Mouse (Mus musculus): ENCODE results near the gene Pts. TPM values are rescaled to one million over a fixed set of nuclear protein-coding genes. Genes with fewer than 3 reads are reported as not detected.

Pts gene
- polyA plus RNA-seq, 1 experiment from 2014 or later, result 70.1 TPM

- peaks cover 23% of the 10 kb centered on the region for H3K4me1 ChIP-seq (replicated peaks; ENCODE audit: control insufficient read depth, insufficient read depth, low read length)
Observed at GRCm38 (mm10) chr9:50491531-50492045, 36.9 kb downstream of the Pts start.

GRCm38 (mm10) chr9:50490836-50491235 lies 37.7 kb downstream of the Pts start:
- Histone ChIP-seq H3K9ac (ENCODE audit: low read depth, low read length) (no peak overlapping the region), H3K27me3 (replicated peaks; ENCODE audit: control insufficient read depth, insufficient read depth, low read length) (no peaks in the 10 kb centered on the region), H3K4me1 (replicated peaks; ENCODE audit: control insufficient read depth, insufficient read depth, low read length) (peaks cover 16% of the 10 kb centered on the region), H3K27ac (ENCODE audit: low read depth, low read length) (no peak overlapping the region), H3K36me3 (ENCODE audit: control insufficient read depth, insufficient read depth, low read length) (no peaks in the 10 kb centered on the region), H3K9me3 (ENCODE audit: control insufficient read depth, low read length) (no peaks in the 10 kb centered on the region), H3K4me3 (ENCODE audit: low read depth, low read length) (no peak overlapping the region), H3K4me2 (no peak overlapping the region)
- DNase-seq (ENCODE audit: low spot score), result no peak
- 0 out of 2 replicates have a peak, but pooled peaks have one; percentile 54 for ATAC-seq (replicated peaks; ENCODE audit: low FRiP score)

More at GRCm38 (mm10) chr9:50491531-50492045, 36.9 kb downstream of the Pts start:
- WGBS, result 67% methylated on average over 2 of the region's 2 CpGs
- Histone ChIP-seq H3K4me2 (no peak overlapping the region), H3K9me3 (ENCODE audit: control insufficient read depth, low read length) (no peaks in the 10 kb centered on the region), H3K27ac (ENCODE audit: low read depth, low read length) (no peak overlapping the region), H3K27me3 (replicated peaks; ENCODE audit: control insufficient read depth, insufficient read depth, low read length) (no peaks in the 10 kb centered on the region), H3K4me3 (ENCODE audit: low read depth, low read length) (no peak overlapping the region), H3K9ac (ENCODE audit: low read depth, low read length) (no peak overlapping the region), H3K36me3 (ENCODE audit: control insufficient read depth, insufficient read depth, low read length) (no peaks in the 10 kb centered on the region)
- ATAC-seq (replicated peaks; ENCODE audit: low FRiP score), result no peak
- DNase-seq (ENCODE audit: low spot score), result no peak

- no peak overlapping the region for H3K27ac ChIP-seq (ENCODE audit: low read depth, low read length)
- H3K36me3 ChIP-seq (ENCODE audit: control insufficient read depth, insufficient read depth, low read length), result no peaks in the 10 kb centered on the region
- no peak for ATAC-seq (replicated peaks; ENCODE audit: low FRiP score)
- H3K4me1 ChIP-seq (replicated peaks; ENCODE audit: control insufficient read depth, insufficient read depth, low read length), result peaks cover 6% of the 10 kb centered on the region; the same call in 1 of the 2 replicates
- peak overlapping the region; percentile 48 for H3K4me2 ChIP-seq
- no peak overlapping the region for H3K9ac ChIP-seq (ENCODE audit: low read depth, low read length)
- no peaks in the 10 kb centered on the region for H3K27me3 ChIP-seq (replicated peaks; ENCODE audit: control insufficient read depth, insufficient read depth, low read length)
- 18% methylated on average over 10 of the region's 10 CpGs for WGBS
- H3K9me3 ChIP-seq (ENCODE audit: control insufficient read depth, low read length), result no peaks in the 10 kb centered on the region
- no peak overlapping the region for H3K4me3 ChIP-seq (ENCODE audit: low read depth, low read length)
- DNase-seq (ENCODE audit: low spot score), result no peak
Observed at GRCm38 (mm10) chr9:50485521-50485920, 43.0 kb downstream of the Pts start.

- H3K27me3 ChIP-seq (replicated peaks; ENCODE audit: control insufficient read depth, insufficient read depth, low read length), result no peaks in the 10 kb centered on the region
- no peaks in the 10 kb centered on the region for H3K36me3 ChIP-seq (ENCODE audit: control insufficient read depth, insufficient read depth, low read length)
- H3K9me3 ChIP-seq (ENCODE audit: control insufficient read depth, low read length), result no peaks in the 10 kb centered on the region
- no peak overlapping the region for H3K4me2 ChIP-seq
- ATAC-seq (replicated peaks; ENCODE audit: low FRiP score), result no peak
- no peak overlapping the region for H3K27ac ChIP-seq (ENCODE audit: low read depth, low read length)
- H3K4me3 ChIP-seq (ENCODE audit: low read depth, low read length), result no peak overlapping the region
- WGBS, result 57% methylated on average over 8 of the region's 8 CpGs
- DNase-seq (ENCODE audit: low spot score), result no peak
- no peak overlapping the region for H3K9ac ChIP-seq (ENCODE audit: low read depth, low read length)
- H3K4me1 ChIP-seq (replicated peaks; ENCODE audit: control insufficient read depth, insufficient read depth, low read length), result peaks cover 6% of the 10 kb centered on the region; the same call in 1 of the 2 replicates
Observed at GRCm38 (mm10) chr9:50482743-50483142, 45.8 kb downstream of the Pts start.

- peak overlapping the region; percentile 38 for H3K4me2 ChIP-seq
Observed at GRCm38 (mm10) chr9:50479476-50479875, 49.0 kb downstream of the Pts start.

GRCm38 (mm10) chr9:50478826-50479225 lies 49.7 kb downstream of the Pts start:
- Histone ChIP-seq H3K4me1 (replicated peaks; ENCODE audit: control insufficient read depth, insufficient read depth, low read length) (no peaks in the 10 kb centered on the region; the same call in 1 of the 2 replicates), H3K9ac (ENCODE audit: low read depth, low read length) (no peak overlapping the region), H3K4me2 (no peak overlapping the region; the same call in 1 of the 2 replicates), H3K27me3 (replicated peaks; ENCODE audit: control insufficient read depth, insufficient read depth, low read length) (no peaks in the 10 kb centered on the region), H3K36me3 (ENCODE audit: control insufficient read depth, insufficient read depth, low read length) (no peaks in the 10 kb centered on the region), H3K4me3 (ENCODE audit: low read depth, low read length) (no peak overlapping the region), H3K9me3 (ENCODE audit: control insufficient read depth, low read length) (no peaks in the 10 kb centered on the region), H3K27ac (ENCODE audit: low read depth, low read length) (no peak overlapping the region)
- ATAC-seq (replicated peaks; ENCODE audit: low FRiP score), result no peak
- 23% methylated on average over 5 of the region's 5 CpGs for WGBS
- no peak for DNase-seq (ENCODE audit: low spot score)

More at GRCm38 (mm10) chr9:50479476-50479875, 49.0 kb downstream of the Pts start:
- Histone ChIP-seq H3K9me3 (ENCODE audit: control insufficient read depth, low read length) (no peaks in the 10 kb centered on the region), H3K36me3 (ENCODE audit: control insufficient read depth, insufficient read depth, low read length) (no peaks in the 10 kb centered on the region), H3K4me1 (replicated peaks; ENCODE audit: control insufficient read depth, insufficient read depth, low read length) (no peaks in the 10 kb centered on the region; the same call in 1 of the 2 replicates), H3K27ac (ENCODE audit: low read depth, low read length) (no peak overlapping the region), H3K4me3 (ENCODE audit: low read depth, low read length) (no peak overlapping the region), H3K9ac (ENCODE audit: low read depth, low read length) (no peak overlapping the region), H3K27me3 (replicated peaks; ENCODE audit: control insufficient read depth, insufficient read depth, low read length) (no peaks in the 10 kb centered on the region)
- DNase-seq (ENCODE audit: low spot score) (no peak), ATAC-seq (replicated peaks; ENCODE audit: low FRiP score) (no peak)
- WGBS, result 31% methylated on average over 8 of the region's 8 CpGs

GRCm38 (mm10) chr9:50477270-50477669 lies 51.3 kb downstream of the Pts start:
- WGBS, result 80% methylated on average over 9 of the region's 9 CpGs
- H3K27ac ChIP-seq (ENCODE audit: low read depth, low read length), result no peak overlapping the region
- H3K9me3 ChIP-seq (ENCODE audit: control insufficient read depth, low read length), result no peaks in the 10 kb centered on the region
- no peak for ATAC-seq (replicated peaks; ENCODE audit: low FRiP score)
- no peak overlapping the region for H3K4me2 ChIP-seq
- H3K4me3 ChIP-seq (ENCODE audit: low read depth, low read length), result no peak overlapping the region
- H3K9ac ChIP-seq (ENCODE audit: low read depth, low read length), result no peak overlapping the region
- H3K4me1 ChIP-seq (replicated peaks; ENCODE audit: control insufficient read depth, insufficient read depth, low read length), result no peaks in the 10 kb centered on the region; the same call in 1 of the 2 replicates
- no peaks in the 10 kb centered on the region for H3K27me3 ChIP-seq (replicated peaks; ENCODE audit: control insufficient read depth, insufficient read depth, low read length)
- no peak for DNase-seq (ENCODE audit: low spot score)
- H3K36me3 ChIP-seq (ENCODE audit: control insufficient read depth, insufficient read depth, low read length), result no peaks in the 10 kb centered on the region

GRCm38 (mm10) chr9:50476651-50477050 lies 51.9 kb downstream of the Pts start:
- Histone ChIP-seq H3K4me1 (replicated peaks; ENCODE audit: control insufficient read depth, insufficient read depth, low read length) (peaks cover 1% of the 10 kb centered on the region), H3K9me3 (ENCODE audit: control insufficient read depth, low read length) (no peaks in the 10 kb centered on the region), H3K9ac (ENCODE audit: low read depth, low read length) (no peak overlapping the region), H3K27ac (ENCODE audit: low read depth, low read length) (no peak overlapping the region), H3K4me3 (ENCODE audit: low read depth, low read length) (no peak overlapping the region), H3K27me3 (replicated peaks; ENCODE audit: control insufficient read depth, insufficient read depth, low read length) (no peaks in the 10 kb centered on the region), H3K4me2 (no peak overlapping the region), H3K36me3 (ENCODE audit: control insufficient read depth, insufficient read depth, low read length) (no peaks in the 10 kb centered on the region)
- ATAC-seq (replicated peaks; ENCODE audit: low FRiP score) (no peak), DNase-seq (ENCODE audit: low spot score) (no peak)
- WGBS, result 62% methylated on average over 7 of the region's 7 CpGs

- ATAC-seq (replicated peaks; ENCODE audit: low FRiP score) (no peak), DNase-seq (ENCODE audit: low spot score) (no peak)
- Histone ChIP-seq H3K9ac (ENCODE audit: low read depth, low read length) (no peak overlapping the region), H3K9me3 (ENCODE audit: control insufficient read depth, low read length) (no peaks in the 10 kb centered on the region), H3K4me3 (ENCODE audit: low read depth, low read length) (no peak overlapping the region), H3K27ac (ENCODE audit: low read depth, low read length) (no peak overlapping the region), H3K27me3 (replicated peaks; ENCODE audit: control insufficient read depth, insufficient read depth, low read length) (no peaks in the 10 kb centered on the region), H3K4me2 (no peak overlapping the region), H3K4me1 (replicated peaks; ENCODE audit: control insufficient read depth, insufficient read depth, low read length) (peaks cover 10% of the 10 kb centered on the region), H3K36me3 (ENCODE audit: control insufficient read depth, insufficient read depth, low read length) (no peaks in the 10 kb centered on the region)
- WGBS, result 73% methylated on average over 8 of the region's 8 CpGs
Observed at GRCm38 (mm10) chr9:50475745-50476144, 52.8 kb downstream of the Pts start.

Measured in liver, embryonic 11.5 days (tissue).